Mouse (Mus musculus): ENCODE results near the gene Nabp2. TPM values are rescaled to one million over a fixed set of nuclear protein-coding genes. Genes with fewer than 3 reads are reported as not detected.
A peak's percentile ranks its signal among the peaks of the same experiment; 100 is the strongest.

Nabp2 gene
- total RNA-seq, 2 experiments from 2014 or later, result 98.8 to 130 TPM

GRCm38 (mm10) chr10:128396017-128396673, 15.1 kb downstream of the Nabp2 start:
- ATAC-seq (replicated peaks; ENCODE audit: low FRiP score, low TSS enrichment, poor library complexity, severe bottlenecking), result peak; percentile 29; the same call in 1 of the 2 replicates

- no peak for ATAC-seq (replicated peaks; ENCODE audit: low FRiP score, low TSS enrichment, poor library complexity, severe bottlenecking)
Observed at GRCm38 (mm10) chr10:128391850-128392249, 19.4 kb downstream of the Nabp2 start.

GRCm38 (mm10) chr10:128390366-128390765, 20.9 kb downstream of the Nabp2 start:
- ATAC-seq (replicated peaks; ENCODE audit: low FRiP score, low TSS enrichment, poor library complexity, severe bottlenecking), result no peak

- peak; percentile 60 for ATAC-seq (replicated peaks; ENCODE audit: low FRiP score, low TSS enrichment, poor library complexity, severe bottlenecking)
Observed at GRCm38 (mm10) chr10:128389570-128389969, 21.7 kb downstream of the Nabp2 start.

- ATAC-seq (replicated peaks; ENCODE audit: low FRiP score, low TSS enrichment, poor library complexity, severe bottlenecking), result no peak
Observed at GRCm38 (mm10) chr10:128388941-128389340, 22.4 kb downstream of the Nabp2 start.

GRCm38 (mm10) chr10:128385902-128386301, 25.4 kb downstream of the Nabp2 start:
- no peak for ATAC-seq (replicated peaks; ENCODE audit: low FRiP score, low TSS enrichment, poor library complexity, severe bottlenecking)

- no peak for ATAC-seq (replicated peaks; ENCODE audit: low FRiP score, low TSS enrichment, poor library complexity, severe bottlenecking)
Observed at GRCm38 (mm10) chr10:128382482-128382881, 28.8 kb downstream of the Nabp2 start.

- peak; percentile 66 for ATAC-seq (replicated peaks; ENCODE audit: low FRiP score, low TSS enrichment, poor library complexity, severe bottlenecking)
Observed at GRCm38 (mm10) chr10:128380565-128380964, 30.7 kb downstream of the Nabp2 start.

GRCm38 (mm10) chr10:128379260-128379659, 32.0 kb downstream of the Nabp2 start:
- ATAC-seq (replicated peaks; ENCODE audit: low FRiP score, low TSS enrichment, poor library complexity, severe bottlenecking), result no peak

GRCm38 (mm10) chr10:128378462-128378861, 32.8 kb downstream of the Nabp2 start:
- ATAC-seq (replicated peaks; ENCODE audit: low FRiP score, low TSS enrichment, poor library complexity, severe bottlenecking), result no peak

GRCm38 (mm10) chr10:128377940-128378448, 33.3 kb downstream of the Nabp2 start:
- no peak for ATAC-seq (replicated peaks; ENCODE audit: low FRiP score, low TSS enrichment, poor library complexity, severe bottlenecking)

GRCm38 (mm10) chr10:128377222-128377939, 33.9 kb downstream of the Nabp2 start:
- ATAC-seq (replicated peaks; ENCODE audit: low FRiP score, low TSS enrichment, poor library complexity, severe bottlenecking), result no peak; the same call in 1 of the 2 replicates

GRCm38 (mm10) chr10:128376455-128377211, 34.7 kb downstream of the Nabp2 start, which contains the start of gene Ankrd52:
Ankrd52 (plus strand) TSS chr10:128377115.
- ATAC-seq (replicated peaks; ENCODE audit: low FRiP score, low TSS enrichment, poor library complexity, severe bottlenecking), result peak; percentile 43

GRCm38 (mm10) chr10:128376099-128376454, 35.2 kb downstream of the Nabp2 start:
- no peak for ATAC-seq (replicated peaks; ENCODE audit: low FRiP score, low TSS enrichment, poor library complexity, severe bottlenecking)

- ATAC-seq (replicated peaks; ENCODE audit: low FRiP score, low TSS enrichment, poor library complexity, severe bottlenecking), result no peak
Observed at GRCm38 (mm10) chr10:128374393-128374792, 36.9 kb downstream of the Nabp2 start.

GRCm38 (mm10) chr10:128372989-128373748, 38.1 kb downstream of the Nabp2 start:
- 0 out of 2 replicates have a peak, but pooled peaks have one; percentile 12 for ATAC-seq (replicated peaks; ENCODE audit: low FRiP score, low TSS enrichment, poor library complexity, severe bottlenecking)

GRCm38 (mm10) chr10:128372142-128372541, 39.1 kb downstream of the Nabp2 start:
- ATAC-seq (replicated peaks; ENCODE audit: low FRiP score, low TSS enrichment, poor library complexity, severe bottlenecking), result no peak

GRCm38 (mm10) chr10:128370601-128371000, 40.7 kb downstream of the Nabp2 start:
- ATAC-seq (replicated peaks; ENCODE audit: low FRiP score, low TSS enrichment, poor library complexity, severe bottlenecking), result no peak

- ATAC-seq (replicated peaks; ENCODE audit: low FRiP score, low TSS enrichment, poor library complexity, severe bottlenecking), result no peak
Observed at GRCm38 (mm10) chr10:128370021-128370420, 41.3 kb downstream of the Nabp2 start.

Measured in megakaryocyte-erythroid progenitor cell, adult 5-6 weeks (primary cell).